In the genomic region with DNA sequence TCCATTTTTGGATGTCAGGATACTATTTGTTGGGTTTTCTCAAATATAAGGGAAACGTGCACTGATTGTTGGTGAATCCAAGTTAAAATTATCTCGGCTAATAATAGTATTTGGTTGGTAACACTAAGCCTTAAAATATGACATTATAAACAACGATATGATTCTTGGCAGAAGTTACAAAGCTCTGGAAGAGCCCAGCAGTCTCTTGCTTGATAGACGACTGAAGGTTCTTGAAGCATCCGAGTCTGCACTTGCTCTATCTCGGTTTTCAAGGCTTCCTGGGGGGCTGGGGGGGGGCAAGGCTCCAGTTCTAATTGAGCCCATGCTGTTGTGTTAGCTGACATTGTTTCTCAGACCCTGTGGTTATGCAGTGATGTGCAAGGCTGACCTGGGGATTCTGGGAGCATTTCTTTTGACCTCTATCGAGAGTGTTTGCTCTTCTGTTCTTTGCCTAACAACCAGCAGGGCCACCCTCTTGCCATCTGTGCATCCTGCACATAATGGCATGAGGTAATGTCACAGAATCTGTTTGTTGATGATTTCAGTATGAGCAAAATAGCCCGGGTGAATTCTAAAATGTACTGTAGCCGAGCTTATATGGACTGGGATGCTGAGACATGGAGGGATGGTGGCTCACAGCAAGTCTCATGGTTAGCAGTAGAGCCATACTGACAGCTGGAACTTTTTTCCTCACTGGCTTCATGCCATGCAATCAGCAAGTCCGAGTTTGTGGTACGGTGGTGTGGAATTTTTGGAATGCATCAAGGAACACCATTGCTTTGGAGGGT, we compare ENCODE assay signal across 9 mouse cellular contexts. TPM values are rescaled to one million over a fixed set of nuclear protein-coding genes. Genes with fewer than 3 reads are reported as not detected.
DNase-seq lines count a peak whose midpoint lies in the region; ATAC-seq and TF ChIP-seq lines count a peak whose summit lies in the region.
"Had no signal": no experiment of that assay in that cellular context is flagged by ENCODE, and none has a peak within 500 bp of the region (broad histone marks: within the 10 kb centered on the region; RNA-seq: fewer than 3 reads in every experiment).

No protein-coding gene starts in this region.

- TF ChIP-seq CTCF in heart, adult 2 months (IDR thresholded peaks at IDR 0.05): no peak

- no peaks in the 10 kb centered on the region; the same call in 1 of the 2 replicates for H3K4me1 ChIP-seq in heart, adult 2 months (ENCODE audit: control insufficient read depth, insufficient read depth, low read length)
- peaks cover 5% of the 10 kb centered on the region for H3K4me1 ChIP-seq in intestine, embryonic 16.5 days (ENCODE audit: control insufficient read depth, insufficient read depth, low read length)
- H3K4me1 ChIP-seq: neural tube, embryonic 12.5 days had no signal

- no peak for TF ChIP-seq POLR2A in heart, adult 2 months (IDR thresholded peaks at IDR 0.05; ENCODE audit: insufficient read depth, low read depth, low read length)

- 27% methylated on average over 11 of the region's 11 CpGs for WGBS in heart, adult 2 months
- WGBS in intestine, embryonic 16.5 days: 38% methylated on average over 11 of the region's 11 CpGs

- no peak overlapping the region for H3K4me3 ChIP-seq in heart, adult 2 months
- H3K4me3 ChIP-seq in intestine, embryonic 16.5 days (ENCODE audit: low read length): no peak overlapping the region
- H3K4me3 ChIP-seq: neural tube, embryonic 12.5 days had no signal

- intact Hi-C loops in heart, adult 2 months (cut with DNase I): no loop called here

- 0 out of 2 replicates have a peak overlapping the region, but pooled peaks have one; percentile 6 for H3K4me2 ChIP-seq in intestine, embryonic 16.5 days (ENCODE audit: low read depth, low read length)
- H3K4me2 ChIP-seq: neural tube, embryonic 12.5 days had no signal

- peak overlapping the region; percentile 12; the same call in 1 of the 2 replicates for H3K27ac ChIP-seq in heart, adult 2 months
- 0 out of 2 replicates have a peak overlapping the region, but pooled peaks have one; percentile 36 for H3K27ac ChIP-seq in intestine, embryonic 16.5 days (ENCODE audit: low read length)
- H3K27ac ChIP-seq: neural tube, embryonic 12.5 days had no signal

- ATAC-seq in intestine, embryonic 16.5 days: peak; percentile 50; the same call in 1 of the 2 replicates

- no peak overlapping the region for H3K9ac ChIP-seq in heart, adult 2 months (ENCODE audit: low read depth, low read length)
- no peak overlapping the region for H3K9ac ChIP-seq in intestine, embryonic 16.5 days (ENCODE audit: low read depth, low read length)
- H3K9ac ChIP-seq: neural tube, embryonic 12.5 days had no signal

- peaks cover 2% of the 10 kb centered on the region; the same call in 1 of the 2 replicates for H3K79me2 ChIP-seq in heart, adult 2 months (replicated peaks; ENCODE audit: control insufficient read depth, insufficient read depth, low read length)

- no peak for TF ChIP-seq EP300 in heart, adult 2 months (IDR thresholded peaks at IDR 0.05; ENCODE audit: insufficient read depth, low read depth, low read length)

- H3K27me3 ChIP-seq in heart, adult 2 months (ENCODE audit: control insufficient read depth, insufficient read depth, low read length): no peaks in the 10 kb centered on the region
- no peaks in the 10 kb centered on the region for H3K27me3 ChIP-seq in intestine, embryonic 16.5 days (replicated peaks; ENCODE audit: control insufficient read depth, insufficient read depth, low read length)
- H3K27me3 ChIP-seq: neural tube, embryonic 12.5 days had no signal

- no peaks in the 10 kb centered on the region for H3K36me3 ChIP-seq in heart, adult 2 months (ENCODE audit: control insufficient read depth, insufficient read depth, low read length)
- no peaks in the 10 kb centered on the region for H3K36me3 ChIP-seq in intestine, embryonic 16.5 days (ENCODE audit: control insufficient read depth, insufficient read depth, low read length)
- H3K36me3 ChIP-seq: neural tube, embryonic 12.5 days had no signal

- DNase-seq in heart, adult 2 months: peak in 1 of 2 experiments; percentile 12
- no peak for DNase-seq in heart, adult 8-10 months (ENCODE audit: low spot score)
- DNase-seq in 3134 (ENCODE audit: extremely low read depth, insufficient read length, low spot score) (peak; percentile 20), liver (no peak)
- DNase-seq in cerebellum, adult 9-11 months: peak; percentile 91
- no peak for DNase-seq in natural killer cell, adult 2 months (ENCODE audit: low spot score in 2 of 2)
- no peak for DNase-seq in right cerebral cortex, postnatal 14 days

- no peaks in the 10 kb centered on the region for H3K9me3 ChIP-seq in intestine, embryonic 16.5 days (ENCODE audit: control insufficient read depth, low read length)
- H3K9me3 ChIP-seq: neural tube, embryonic 12.5 days had no signal

RNA-seq across cellular contexts. Expression of gene Efhc1, which starts 28.6 kb away (rescaled TPM):
- under 1 TPM; 0.41 to 0.63 TPM for total RNA-seq in heart, adult 2 months (2021)
- 1.2 and 1.8 TPM in 2 replicates for polyA plus RNA-seq in heart, adult 2 months (2012; rRNA removed)
- total RNA-seq in heart, adult 8-10 months (2022): under 1 TPM; 0.27 to 0.87 (median 0.50) TPM
- polyA plus RNA-seq in intestine, embryonic 16.5 days (2015; fragmentation: Nextera tagmentation; extraction: Ambion mirVana): 2.1 and 2.4 TPM in 2 replicates

RNA-seq across cellular contexts. Expression of gene Paqr8, which starts 32.4 kb away (rescaled TPM):
- total RNA-seq in heart, adult 2 months (2021): 1 to 10 TPM; 1.2 to 2.2 TPM
- polyA plus RNA-seq in heart, adult 2 months (2012; rRNA removed): 2.0 and 3.2 TPM in 2 replicates
- 1 to 10 TPM; 1.2 to 1.8 (median 1.5) TPM for total RNA-seq in heart, adult 8-10 months (2022)
- polyA plus RNA-seq in intestine, embryonic 16.5 days (2015; fragmentation: Nextera tagmentation; extraction: Ambion mirVana): 6.1 and 6.2 TPM in 2 replicates

Comparison
In these comparisons a context has a peak if more than half of its experiments do, and no peak if none do; other contexts are left out.
1. DNase-seq: peak in 3134 (single experiment) and cerebellum, adult 9-11 months (single experiment); none in heart, adult 8-10 months (single experiment), natural killer cell, adult 2 months (0 of 2), liver (single experiment) and right cerebral cortex, postnatal 14 days (single experiment).